In genomic region chr1:145707901-145708300, GRCm38 (mm10) we compare ENCODE assay signal across 16 mouse cellular contexts.
A peak's percentile ranks its signal among the peaks of the same experiment; 100 is the strongest.
DNase-seq lines count a peak whose midpoint lies in the region; TF ChIP-seq lines count a peak whose summit lies in the region.
"Had no signal": no experiment of that assay in that cellular context is flagged by ENCODE, and none has a peak within 500 bp of the region (broad histone marks: within the 10 kb centered on the region; RNA-seq: fewer than 3 reads in every experiment).

No protein-coding gene starts in this region.

- no peaks in the 10 kb centered on the region for H3K27me3 ChIP-seq in thymus, adult 2 months (ENCODE audit: control insufficient read depth, insufficient read depth, low read length)
- H3K27me3 ChIP-seq: forebrain, embryonic 12.5 days; limb, embryonic 15.5 days; liver, embryonic 15.5 days; neural tube, embryonic 12.5 days; stomach, embryonic 15.5 days had no signal

- WGBS in thymus, adult 2 months: 83% methylated on average over 2 of the region's 2 CpGs

- no peaks in the 10 kb centered on the region for H3K36me3 ChIP-seq in thymus, adult 2 months (ENCODE audit: control insufficient read depth, insufficient read depth, low read length)
- H3K36me3 ChIP-seq: forebrain, embryonic 12.5 days; limb, embryonic 15.5 days; liver, embryonic 15.5 days; neural tube, embryonic 12.5 days; stomach, embryonic 15.5 days had no signal

- no peak overlapping the region for H3K4me3 ChIP-seq in thymus, adult 2 months (ENCODE audit: control insufficient read depth, insufficient read depth, low read length)
- H3K4me3 ChIP-seq: forebrain, embryonic 12.5 days; limb, embryonic 15.5 days; liver, embryonic 15.5 days; neural tube, embryonic 12.5 days; stomach, embryonic 15.5 days had no signal

- TF ChIP-seq POLR2A in thymus, adult 2 months (IDR thresholded peaks at IDR 0.05; ENCODE audit: control insufficient read depth, extremely low read depth, insufficient read depth, low read length, poor library complexity): no peak

- DNase-seq in brain, adult 2 months (ENCODE audit: low read depth, low spot score): peak; percentile 76
- DNase-seq in frontal cortex, postnatal 25 days (ENCODE audit: low spot score in 2 of 2): peak; percentile 3 to 5
- peak; percentile 1 to 7 for DNase-seq in layer of hippocampus, postnatal 36 days
- DNase-seq in right cerebral cortex, postnatal 25 days: peak; percentile 7
- DNase-seq in thymus, adult 2 months: no peak
- DNase-seq in kidney, adult 8-10 months: no peak
- DNase-seq in adrenal gland, adult (ENCODE audit: inconsistent age in 2 of 2, low spot score in 1 of 2): no peak
- DNase-seq: adrenal gland, adult 8-10 months; cerebellum, adult 11-12 months; kidney, postnatal 14 days had no signal

- H3K27ac ChIP-seq in thymus, adult 2 months (ENCODE audit: control insufficient read depth, insufficient read depth, low read length): no peak overlapping the region
- H3K27ac ChIP-seq: forebrain, embryonic 12.5 days; hindbrain, postnatal 0 days; limb, embryonic 15.5 days; liver, embryonic 15.5 days; neural tube, embryonic 12.5 days; stomach, embryonic 15.5 days had no signal

- H3K4me1 ChIP-seq in thymus, adult 2 months (replicated peaks; ENCODE audit: control insufficient read depth, insufficient read depth, low read length): no peaks in the 10 kb centered on the region
- H3K4me1 ChIP-seq: forebrain, embryonic 12.5 days; limb, embryonic 15.5 days; liver, embryonic 15.5 days; neural tube, embryonic 12.5 days; stomach, embryonic 15.5 days had no signal

- no peak for TF ChIP-seq CTCF in thymus, adult 2 months (IDR thresholded peaks at IDR 0.05; ENCODE audit: borderline replicate concordance, control insufficient read depth, extremely low read depth, insufficient read depth, low read length, poor library complexity)

Comparison
In these comparisons a context has a peak if more than half of its experiments do, and no peak if none do; other contexts are left out.
1. DNase-seq: peak in brain, adult 2 months (single experiment), frontal cortex, postnatal 25 days (2 of 2), layer of hippocampus, postnatal 36 days (2 of 2) and right cerebral cortex, postnatal 25 days (single experiment); none in thymus, adult 2 months (single experiment), kidney, adult 8-10 months (0 of 2) and adrenal gland, adult (0 of 2).